ENCODE assay signal across 8 mouse cellular contexts in the genomic region with DNA sequence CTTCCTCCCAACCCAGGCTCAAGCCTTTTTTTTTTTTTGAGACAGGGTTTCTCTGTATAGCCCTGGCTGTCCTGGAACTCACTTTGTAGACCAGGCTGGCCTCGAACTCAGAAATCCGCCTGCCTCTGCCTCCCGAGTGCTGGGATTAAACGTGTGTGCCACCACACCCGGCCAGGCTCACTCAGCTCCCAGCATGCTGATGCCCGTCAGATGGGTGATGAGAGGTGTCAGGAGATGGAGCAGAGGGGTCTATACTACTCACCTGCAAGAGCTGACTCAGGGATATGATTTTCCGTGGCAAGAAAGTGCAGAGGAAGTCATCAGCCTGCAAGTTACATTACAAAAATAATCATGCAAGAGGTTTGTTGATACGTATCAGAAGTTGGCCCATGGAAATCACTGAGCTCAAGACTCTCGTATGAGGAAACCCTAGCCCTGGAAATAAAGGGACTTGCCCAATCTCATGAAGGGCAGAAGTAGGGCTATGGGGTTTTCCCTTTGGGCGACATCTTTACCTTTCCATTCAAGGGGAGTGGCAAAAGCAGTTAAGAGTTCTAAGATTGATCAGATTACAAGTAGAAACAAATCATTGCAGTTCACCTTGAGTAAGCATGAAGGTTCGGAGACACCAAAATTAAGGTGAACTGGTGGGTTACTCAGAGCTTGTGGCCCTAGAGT. TPM values are rescaled to one million over a fixed set of nuclear protein-coding genes. Genes with fewer than 3 reads are reported as not detected.
A peak's percentile ranks its signal among the peaks of the same experiment; 100 is the strongest.
DNase-seq lines count a peak whose midpoint lies in the region; ATAC-seq and TF ChIP-seq lines count a peak whose summit lies in the region.

No protein-coding gene starts in this region.

- intact Hi-C loops in heart, postnatal 10 days (cut with DNase I): no loop called here

- peak overlapping the region; percentile 76 for H3K4me2 ChIP-seq in heart, embryonic 14.5 days (ENCODE audit: low read length)
- H3K4me2 ChIP-seq in hindbrain, embryonic 11.5 days (replicated peaks; ENCODE audit: low read depth, low read length): peak overlapping the region; percentile 94
- peak overlapping the region; percentile 99 for H3K4me2 ChIP-seq in midbrain, embryonic 13.5 days (replicated peaks)

- H3K27me3 ChIP-seq in heart, embryonic 14.5 days (ENCODE audit: control insufficient read depth, insufficient read depth, low read length): no peaks in the 10 kb centered on the region
- no peaks in the 10 kb centered on the region for H3K27me3 ChIP-seq in hindbrain, embryonic 11.5 days (ENCODE audit: control insufficient read depth, insufficient read depth, low read length)
- no peaks in the 10 kb centered on the region for H3K27me3 ChIP-seq in midbrain, embryonic 13.5 days

- WGBS in heart, embryonic 14.5 days: 78% methylated on average over 11 of the region's 11 CpGs
- 88% methylated on average over 11 of the region's 11 CpGs for WGBS in hindbrain, embryonic 11.5 days
- 89% methylated on average over 11 of the region's 11 CpGs for WGBS in midbrain, embryonic 13.5 days

- no peaks in the 10 kb centered on the region for H3K9me3 ChIP-seq in heart, embryonic 14.5 days (ENCODE audit: control insufficient read depth, low read length)
- no peaks in the 10 kb centered on the region for H3K9me3 ChIP-seq in ES-E14 (ENCODE audit: control insufficient read depth, insufficient read depth, low read depth, low read length)
- no peaks in the 10 kb centered on the region for H3K9me3 ChIP-seq in hindbrain, embryonic 11.5 days (ENCODE audit: control insufficient read depth, low read length)
- no peaks in the 10 kb centered on the region for H3K9me3 ChIP-seq in midbrain, embryonic 13.5 days

- peaks cover 39% of the 10 kb centered on the region for H3K36me3 ChIP-seq in heart, embryonic 14.5 days (ENCODE audit: control insufficient read depth, insufficient read depth, low read length)
- peaks cover 3% of the 10 kb centered on the region; the same call in 1 of the 2 replicates for H3K36me3 ChIP-seq in ES-E14 (ENCODE audit: control insufficient read depth, insufficient read depth, low read length, poor library complexity, severe bottlenecking)
- H3K36me3 ChIP-seq in hindbrain, embryonic 11.5 days (ENCODE audit: control insufficient read depth, insufficient read depth, low read length): no peaks in the 10 kb centered on the region
- peaks cover 25% of the 10 kb centered on the region for H3K36me3 ChIP-seq in midbrain, embryonic 13.5 days

- no peak for DNase-seq in heart, postnatal 10 days
- DNase-seq in ES-E14 (ENCODE audit: low read depth, low spot score): no peak
- no peak for DNase-seq in hindbrain, embryonic 11.5 days (ENCODE audit: low spot score)
- no peak for DNase-seq in thymus, adult 18-20 months
- no peak for DNase-seq in retina, embryonic 14.5 days (ENCODE audit: low spot score)
- DNase-seq in testis, postnatal 10 days (ENCODE audit: low spot score): no peak

- peak overlapping the region; percentile 64 to 99; a peak in 3 of 4 replicates for H3K27ac ChIP-seq in heart, embryonic 14.5 days (replicated peaks in 1 of 2; ENCODE audit: control insufficient read depth in 1 of 2, insufficient read depth in 1 of 2, low read depth in 2 of 2, low read length in 2 of 2)
- H3K27ac ChIP-seq in ES-E14 (ENCODE audit: insufficient read depth, low read depth, low read length, poor library complexity, severe bottlenecking): no peak overlapping the region
- no peak overlapping the region for H3K27ac ChIP-seq in hindbrain, embryonic 11.5 days (ENCODE audit: low read depth, low read length)
- H3K27ac ChIP-seq in midbrain, embryonic 13.5 days: no peak overlapping the region

- H3K9ac ChIP-seq in heart, embryonic 14.5 days (ENCODE audit: low read length): peak overlapping the region; percentile 75
- H3K9ac ChIP-seq in ES-E14 (ENCODE audit: insufficient read depth, low read depth, low read length, poor library complexity, severe bottlenecking): no peak overlapping the region
- peak overlapping the region; percentile 78; the same call in 1 of the 2 replicates for H3K9ac ChIP-seq in hindbrain, embryonic 11.5 days (ENCODE audit: low read depth, low read length)
- peak overlapping the region; percentile 95 for H3K9ac ChIP-seq in midbrain, embryonic 13.5 days (replicated peaks)

- ATAC-seq in heart, embryonic 14.5 days (ENCODE audit: insufficient number of reproducible peaks, insufficient read depth, low FRiP score, low read depth): no peak
- ATAC-seq in hindbrain, embryonic 11.5 days (ENCODE audit: low FRiP score): no peak
- no peak for ATAC-seq in midbrain, embryonic 13.5 days

- in situ Hi-C loops in ES-E14 (cut with MboI; ENCODE audit: low sequenced_read_pairs in 2 of 2, unreplicated experiment in 2 of 2): loop anchor here in 1 of 2 experiments (5.0 kb wide), 1 partner anchor 48 kb away; the partner anchor contains the start of gene Pck2

- H3K4me3 ChIP-seq in heart, embryonic 14.5 days (ENCODE audit: control insufficient read depth in 1 of 2, insufficient read depth in 1 of 2, low read depth in 1 of 2, low read length in 2 of 2): peak overlapping the region; percentile 90 to 96
- peak overlapping the region; percentile 81 to 86; a peak in 3 of 4 replicates for H3K4me3 ChIP-seq in ES-E14 (ENCODE audit: insufficient read depth in 1 of 2, low read depth in 1 of 2, low read length in 2 of 2, poor library complexity in 1 of 2, severe bottlenecking in 1 of 2)
- H3K4me3 ChIP-seq in hindbrain, embryonic 11.5 days (ENCODE audit: low read depth, low read length): peak overlapping the region; percentile 82
- H3K4me3 ChIP-seq in midbrain, embryonic 13.5 days (replicated peaks): peak overlapping the region; percentile 95

- H3K4me1 ChIP-seq in heart, embryonic 14.5 days (ENCODE audit: control insufficient read depth in 2 of 2, insufficient read depth in 2 of 2, low read length in 2 of 2): peaks cover 10 to 26% of the 10 kb centered on the region in 2 experiments
- peaks cover 3% of the 10 kb centered on the region in 2 experiments; a peak in 2 of 4 replicates for H3K4me1 ChIP-seq in ES-E14 (ENCODE audit: control insufficient read depth in 2 of 2, insufficient read depth in 2 of 2, low read length in 2 of 2, poor library complexity in 1 of 2)
- H3K4me1 ChIP-seq in hindbrain, embryonic 11.5 days (replicated peaks; ENCODE audit: control insufficient read depth, insufficient read depth, low read length): peaks cover 7% of the 10 kb centered on the region; the same call in 1 of the 2 replicates
- peaks cover 40% of the 10 kb centered on the region for H3K4me1 ChIP-seq in midbrain, embryonic 13.5 days (replicated peaks)

TF ChIP-seq in ES-E14, 5 proteins besides CTCF, POLR2A, EP300 and RAD21:
- no peak for TF ChIP-seq ZNF384 (IDR thresholded peaks at IDR 0.05; ENCODE audit: low read depth, low read length)
- TF ChIP-seq MAFK (IDR thresholded peaks at IDR 0.05; ENCODE audit: insufficient read depth, low read depth, low read length): no peak
- TF ChIP-seq ZC3H11A (IDR thresholded peaks at IDR 0.05; ENCODE audit: borderline replicate concordance, low read depth, low read length): no peak
- TF ChIP-seq CHD2 (IDR thresholded peaks at IDR 0.05; ENCODE audit: low read depth, low read length): no peak
- TF ChIP-seq HCFC1 (IDR thresholded peaks at IDR 0.05; ENCODE audit: borderline replicate concordance, insufficient read depth, low read length): no peak
TF ChIP-seq in ES-E14: peak in this region for 0.

RNA-seq across cellular contexts. Expression of gene Psme2, which starts 1.0 kb away (rescaled TPM):
- 225 and 229 TPM in 2 replicates for polyA plus RNA-seq in heart, embryonic 14.5 days (2014; fragmentation: Nextera tagmentation; extraction: Ambion mirVana)
- 100 to 1,000 TPM; 139 to 140 TPM for total RNA-seq in heart, postnatal 10 days (2021)
- total RNA-seq in ES-E14 (2012; rRNA removed): 44.0 and 74.3 TPM in 2 replicates
- 195 and 222 TPM in 2 replicates for polyA plus RNA-seq in hindbrain, embryonic 11.5 days (2014; fragmentation: Nextera tagmentation; extraction: Ambion mirVana)
- polyA plus RNA-seq in midbrain, embryonic 13.5 days (2015; fragmentation: Nextera tagmentation; extraction: Ambion mirVana): 198 and 217 TPM in 2 replicates

RNA-seq across cellular contexts. Expression of gene Rnf31, which starts 1.6 kb away (rescaled TPM):
- polyA plus RNA-seq in heart, embryonic 14.5 days (2014; fragmentation: Nextera tagmentation; extraction: Ambion mirVana): 12.7 and 13.1 TPM in 2 replicates
- 10 to 100 TPM; 21.7 to 28.3 TPM for total RNA-seq in heart, postnatal 10 days (2021)
- 13.1 and 33.7 TPM in 2 replicates for total RNA-seq in ES-E14 (2012; rRNA removed)
- 10.6 and 12.1 TPM in 2 replicates for polyA plus RNA-seq in hindbrain, embryonic 11.5 days (2014; fragmentation: Nextera tagmentation; extraction: Ambion mirVana)
- polyA plus RNA-seq in midbrain, embryonic 13.5 days (2015; fragmentation: Nextera tagmentation; extraction: Ambion mirVana): 22.0 and 24.1 TPM in 2 replicates

RNA-seq across cellular contexts. Expression of gene Emc9, which starts 4.8 kb away (rescaled TPM):
- polyA plus RNA-seq in heart, embryonic 14.5 days (2014; fragmentation: Nextera tagmentation; extraction: Ambion mirVana): 22.6 and 22.7 TPM in 2 replicates
- 10 to 100 TPM; 42.6 to 43.4 TPM for total RNA-seq in heart, postnatal 10 days (2021)
- total RNA-seq in ES-E14 (2012; rRNA removed): 4.9 and 9.2 TPM in 2 replicates
- polyA plus RNA-seq in hindbrain, embryonic 11.5 days (2014; fragmentation: Nextera tagmentation; extraction: Ambion mirVana): 6.4 and 8.5 TPM in 2 replicates
- 9.7 and 12.1 TPM in 2 replicates for polyA plus RNA-seq in midbrain, embryonic 13.5 days (2015; fragmentation: Nextera tagmentation; extraction: Ambion mirVana)

RNA-seq across cellular contexts. Expression of gene Psme1, which starts 12.0 kb away (rescaled TPM):
- 224 and 250 TPM in 2 replicates for polyA plus RNA-seq in heart, embryonic 14.5 days (2014; fragmentation: Nextera tagmentation; extraction: Ambion mirVana)
- total RNA-seq in heart, postnatal 10 days (2021): 100 to 1,000 TPM; 247 to 272 TPM
- 32.8 and 59.5 TPM in 2 replicates for total RNA-seq in ES-E14 (2012; rRNA removed)
- 126 TPM in 2 replicates for polyA plus RNA-seq in hindbrain, embryonic 11.5 days (2014; fragmentation: Nextera tagmentation; extraction: Ambion mirVana)
- 176 TPM in 2 replicates for polyA plus RNA-seq in midbrain, embryonic 13.5 days (2015; fragmentation: Nextera tagmentation; extraction: Ambion mirVana)

RNA-seq across cellular contexts. Expression of gene Irf9, which starts 13.5 kb away (rescaled TPM):
- 9.8 and 10.1 TPM in 2 replicates for polyA plus RNA-seq in heart, embryonic 14.5 days (2014; fragmentation: Nextera tagmentation; extraction: Ambion mirVana)
- 10 to 100 TPM in 1 of 2 experiments, 1 to 10 TPM in 1; 9.2 to 11.3 TPM for total RNA-seq in heart, postnatal 10 days (2021)
- 5.8 and 17.5 TPM in 2 replicates for total RNA-seq in ES-E14 (2012; rRNA removed)
- polyA plus RNA-seq in hindbrain, embryonic 11.5 days (2014; fragmentation: Nextera tagmentation; extraction: Ambion mirVana): 6.9 and 7.6 TPM in 2 replicates
- polyA plus RNA-seq in midbrain, embryonic 13.5 days (2015; fragmentation: Nextera tagmentation; extraction: Ambion mirVana): 7.8 and 8.7 TPM in 2 replicates

Comparison
In these comparisons a context has a peak if more than half of its experiments do, and no peak if none do; other contexts are left out.
1. H3K27ac ChIP-seq: peak in heart, embryonic 14.5 days (2 of 2); none in ES-E14 (single experiment), hindbrain, embryonic 11.5 days (single experiment) and midbrain, embryonic 13.5 days (single experiment).
2. Peak in every context shown above with its lines, with median percentiles within 50 percentile points of each other: H3K4me2 ChIP-seq and H3K4me3 ChIP-seq.